Mouse (Mus musculus) urinary bladder, adult 2 months (tissue): ENCODE measurements around the gene Lipk. TPM values are rescaled to one million over a fixed set of nuclear protein-coding genes. Genes with fewer than 3 reads are reported as not detected.

Source experiments
- polyA plus RNA-seq: library from polyadenylated mRNA; depleted of rRNA; stranded (reverse); fragments of >200 nt; gene quantifications from 2 replicates; pipeline ENCODE4 v1.2.3, GENCODE M21; 2012; rRNA removed

The Lipk gene
- polyA plus RNA-seq, 1 experiment = 1.5 TPM

Other genes starting within 250 kb of the Lipk start
- gene Lipo3, start 246.3 kb upstream of the Lipk start, polyA plus RNA-seq = 10.9 and 11.5 TPM in 2 replicates
- gene Lipo1, start 220.8 kb upstream of the Lipk start, polyA plus RNA-seq = not detected in 2 replicates
- gene Lipf, start 47.1 kb upstream of the Lipk start, polyA plus RNA-seq = not detected in 2 replicates
- not detected in 2 replicates for gene Lipn, start 59.1 kb downstream of the Lipk start, polyA plus RNA-seq
- 0.01 and 0.06 TPM in 2 replicates for gene Lipm, start 92.6 kb downstream of the Lipk start, polyA plus RNA-seq
- 22.2 and 24.8 TPM in 2 replicates for gene Ankrd22, start 157.8 kb downstream of the Lipk start, polyA plus RNA-seq
- 10.9 and 11.2 TPM in 2 replicates for gene Stambpl1, start 183.9 kb downstream of the Lipk start, polyA plus RNA-seq
- 9,918 and 11,190 TPM in 2 replicates for gene Acta2, start 247.3 kb downstream of the Lipk start, polyA plus RNA-seq